Mouse (Mus musculus) heart, postnatal 14 days (tissue): ENCODE results near the gene AK157302. TPM values are rescaled to one million over a fixed set of nuclear protein-coding genes. Genes with fewer than 3 reads are reported as not detected.
"Not testable (repeated sequence)": the region's sequence is repeated elsewhere in the genome, so short reads cannot be mapped to it uniquely, and the experiment has no call there.

ENCODE experiments used
- DNase-seq, 2 experiments: peaks; one replicate each; pipeline ENCODE4 v3.0.0; 2021 to 2022
- intact Hi-C: fragments of 180-260 bp; cut with DNase I; formaldehyde crosslinking; loops from one replicate; pipeline ENCODE4 v1.15.1; 2025
- long read RNA-seq, 2 experiments: library from polyadenylated mRNA; stranded (forward); transcript quantifications; one replicate each; pipeline ENCODE4 v2.0.0; 2021
- total RNA-seq, 2 experiments: library from RNA; stranded (reverse); gene quantifications; 2 replicates each; pipeline ENCODE4 v1.2.3; 2021

The AK157302 gene
- total RNA-seq, result 10 to 100 TPM; 25.3 to 25.6 TPM
- long read RNA-seq, experiment 1, transcript AK157302-201 (1 exons, 1,924 nt), result major isoform, 71 of 71 reads
- long read RNA-seq, experiment 1, partial matches to known transcripts, result 0 of 71 reads
- long read RNA-seq, experiment 1, other reads (novel, unspliced or antisense), result 0 of 71 reads
- long read RNA-seq, experiment 2, transcript AK157302-201 (1 exons, 1,924 nt), result major isoform, 56 of 56 reads
- long read RNA-seq, experiment 2, partial matches to known transcripts, result 0 of 56 reads
- long read RNA-seq, experiment 2, other reads (novel, unspliced or antisense), result 0 of 56 reads

DNA sequence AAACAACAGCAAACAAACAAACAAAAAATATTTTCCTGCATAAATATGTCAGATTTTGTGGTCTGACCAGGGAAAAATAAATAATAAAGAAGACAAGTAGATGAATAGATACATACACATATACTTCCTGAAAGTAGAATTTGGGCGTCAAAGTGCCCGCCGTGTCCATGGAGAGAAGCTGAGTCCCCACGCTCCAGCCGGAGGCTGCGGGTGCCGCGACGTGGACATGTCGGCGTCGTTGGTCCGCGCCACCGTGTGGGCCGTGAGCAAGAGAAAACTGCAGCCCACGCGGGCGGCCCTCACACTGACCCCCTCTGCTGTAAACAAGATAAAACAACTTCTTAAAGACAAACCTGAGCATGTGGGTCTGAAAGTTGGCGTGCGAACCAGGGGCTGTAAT lies at the start of gene AK157302:
Gene AK157302, plus strand, starts transcription at position 144 of the 400 bp plus-strand sequence.
- peak in 1 of 2 experiments; percentile 22 for DNase-seq
- intact Hi-C loops, result no loop called here

DNA sequence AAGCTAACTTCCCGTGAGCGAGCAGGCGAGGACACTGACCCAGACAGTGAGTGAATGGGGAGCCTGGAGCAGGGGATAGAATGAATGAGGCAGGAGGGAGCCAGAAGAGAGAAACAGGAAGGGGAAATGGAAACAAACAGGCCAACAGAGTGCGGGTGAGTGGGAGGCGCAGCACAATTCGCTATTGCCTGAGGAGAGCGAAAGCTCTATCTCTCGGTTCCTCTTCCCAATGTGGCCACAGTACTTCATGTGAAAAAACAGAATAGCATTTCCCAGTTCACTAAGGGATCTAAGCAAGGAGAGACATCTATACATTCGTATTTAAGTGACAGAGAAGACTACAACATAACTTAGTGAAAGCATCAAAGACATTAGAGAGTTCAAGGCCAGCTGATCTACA lies 48.2 kb upstream of the AK157302 start:
- intact Hi-C loops, result no loop called here
- DNase-seq, result no peak

DNA sequence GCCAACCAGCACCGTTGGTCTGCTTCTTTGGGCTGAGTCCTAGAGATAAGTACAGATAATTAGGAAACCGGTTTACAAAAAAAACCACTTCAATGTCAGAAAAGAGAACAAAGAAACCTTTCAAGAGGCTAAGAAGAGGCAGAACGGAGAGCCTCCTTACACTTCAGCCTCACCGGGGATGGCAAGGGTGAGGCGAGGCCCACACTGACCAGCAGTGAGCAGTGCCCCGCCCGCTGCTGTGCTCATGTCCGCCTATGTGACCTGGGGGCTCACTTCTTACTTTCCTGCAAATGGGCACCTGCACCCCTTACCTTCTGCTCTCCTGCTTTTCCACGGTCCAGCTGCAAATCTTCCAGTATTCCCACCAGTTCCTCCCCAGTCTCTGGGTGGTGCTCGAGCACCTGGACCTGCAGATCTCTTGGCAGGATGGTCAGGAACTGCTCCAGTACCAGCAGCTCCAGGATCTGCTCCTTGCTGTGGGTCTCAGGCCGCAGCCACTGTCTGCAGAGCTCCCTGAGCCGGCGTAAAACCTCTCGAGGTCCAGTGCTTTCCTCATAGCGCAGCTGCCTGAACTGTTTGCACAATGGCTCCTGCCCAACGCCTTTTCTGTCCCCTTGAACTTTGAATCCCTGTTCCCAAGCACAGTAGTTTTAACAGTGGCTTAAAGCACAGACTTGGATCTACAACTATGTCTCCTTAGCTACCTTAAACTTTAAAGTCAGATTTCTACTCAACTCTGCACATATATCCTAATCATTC lies 47.0 kb upstream of the AK157302 start:
- intact Hi-C loops, result no loop called here
- no peak for DNase-seq

DNA sequence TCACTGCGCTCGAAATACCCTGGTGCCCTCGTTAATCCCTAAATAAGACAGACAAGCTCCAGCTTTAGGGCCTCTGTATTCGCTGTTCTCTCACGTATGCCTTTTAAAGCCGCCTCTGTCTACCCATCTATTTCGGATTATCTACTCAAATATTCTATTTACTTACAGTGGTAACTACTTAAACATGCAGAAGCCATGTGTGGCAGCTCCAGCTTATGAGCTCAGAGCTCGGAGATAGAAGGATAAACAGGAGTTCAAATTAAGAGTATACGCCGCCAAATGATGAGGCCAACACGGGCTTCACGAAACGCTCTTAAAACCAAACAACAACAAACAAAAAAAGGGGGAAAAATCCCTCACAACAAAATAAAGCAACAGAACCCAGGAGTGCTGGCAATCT lies 42.0 kb upstream of the AK157302 start:
- intact Hi-C loops, result loop anchor here (2.0 to 5.0 kb wide), 4 partner anchors 50 to 90 kb away; partner anchors contain the start of genes Zkscan3, Zkscan8 and Zscan12
- DNase-seq, result no peak

DNA sequence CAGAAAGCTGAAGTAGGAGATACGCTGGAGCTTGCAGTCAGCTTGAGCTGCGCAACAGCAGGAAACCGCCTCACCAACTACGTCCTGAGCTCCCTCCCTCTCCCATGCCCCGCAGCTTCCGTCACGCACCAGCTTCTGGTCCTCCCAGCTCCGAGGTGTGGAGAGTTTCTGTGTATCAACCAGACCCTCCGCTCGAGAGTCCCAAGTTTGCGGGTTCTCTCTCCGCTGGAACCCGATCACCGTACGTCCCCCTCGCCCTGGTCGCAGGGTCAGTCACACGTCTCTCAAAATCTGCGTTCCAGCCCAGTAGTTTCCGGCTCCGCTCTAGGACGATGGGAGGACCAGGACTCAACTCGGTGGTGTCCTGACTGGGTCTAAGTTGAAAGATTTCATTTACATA lies 41.6 kb upstream of the AK157302 start, which contains the start of gene Zscan26:
Gene Zscan26, minus strand, starts transcription at position 282 of the 400 bp plus-strand sequence.
- DNase-seq, result peak; percentile 83 to 85
- intact Hi-C loops, result loop anchor here (2.0 to 5.0 kb wide), 4 partner anchors 51 to 91 kb away; partner anchors contain the start of genes Zkscan3, Zkscan8 and Zscan12

DNA sequence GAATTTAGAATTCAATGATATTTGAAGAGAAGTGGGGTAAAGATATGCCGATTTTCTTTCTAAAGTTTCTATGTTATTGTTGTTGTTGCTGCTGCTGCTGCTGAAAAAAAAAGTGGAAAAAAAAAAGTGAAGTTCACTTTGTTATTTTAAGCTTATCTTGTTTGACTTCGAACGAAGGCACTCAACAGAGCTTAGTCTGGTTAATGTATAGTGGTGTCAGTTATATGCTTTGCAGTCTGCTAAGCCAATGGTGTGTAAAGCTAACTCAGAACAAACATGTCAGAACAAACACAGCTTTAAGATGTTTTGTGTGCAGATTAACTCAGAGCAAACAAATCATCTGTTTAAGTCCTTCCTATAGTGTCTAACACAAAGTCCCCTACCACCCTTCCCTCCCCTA lies 40.9 kb upstream of the AK157302 start:
- no peak for DNase-seq
- intact Hi-C loops, result loop anchor here (5.0 kb wide), 2 partner anchors 53 to 78 kb away; partner anchors contain the start of gene Zkscan8

DNA sequence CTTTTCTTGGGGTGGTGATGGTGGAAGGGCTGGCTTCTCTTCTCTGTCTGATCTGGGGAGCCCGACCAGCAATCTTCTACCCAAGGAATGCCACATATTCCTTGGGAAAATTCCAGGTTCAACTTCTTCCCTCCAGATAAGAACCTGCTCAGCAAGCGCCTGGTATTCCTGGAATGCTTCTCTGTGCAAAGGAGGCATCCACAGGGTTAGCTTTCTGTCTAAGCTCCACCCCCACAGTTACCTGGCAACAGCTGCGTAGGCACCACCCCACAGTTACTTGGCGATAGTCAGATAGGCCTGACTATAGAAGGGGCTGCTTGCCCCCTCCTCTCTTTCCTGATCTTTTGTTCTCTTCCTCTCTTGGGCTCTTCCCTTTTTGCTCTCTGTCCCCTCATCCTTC lies 38.7 kb upstream of the AK157302 start:
- intact Hi-C loops, result no loop called here
- no peak for DNase-seq

DNA sequence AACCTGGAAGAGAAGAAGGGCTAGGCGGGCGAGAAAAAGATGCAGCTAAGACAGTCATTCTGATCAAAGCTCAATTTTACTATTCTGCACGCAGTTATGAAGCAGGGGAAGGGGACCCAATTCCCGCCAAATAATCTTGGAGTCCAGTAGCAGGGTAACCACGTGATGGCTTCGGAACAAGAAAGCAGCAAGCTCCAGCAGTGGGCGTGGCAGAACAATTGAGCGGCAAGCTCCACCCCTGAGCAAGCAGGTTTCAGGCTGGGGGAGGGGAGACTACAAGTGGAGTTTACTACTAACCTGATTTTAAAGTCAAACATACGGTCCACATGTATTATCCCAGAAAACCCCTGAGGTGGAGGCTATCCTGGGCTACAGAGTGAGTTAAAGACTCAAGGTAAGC lies 32.5 kb upstream of the AK157302 start:
- DNase-seq, intact Hi-C loops: not testable (repeated sequence)

DNA sequence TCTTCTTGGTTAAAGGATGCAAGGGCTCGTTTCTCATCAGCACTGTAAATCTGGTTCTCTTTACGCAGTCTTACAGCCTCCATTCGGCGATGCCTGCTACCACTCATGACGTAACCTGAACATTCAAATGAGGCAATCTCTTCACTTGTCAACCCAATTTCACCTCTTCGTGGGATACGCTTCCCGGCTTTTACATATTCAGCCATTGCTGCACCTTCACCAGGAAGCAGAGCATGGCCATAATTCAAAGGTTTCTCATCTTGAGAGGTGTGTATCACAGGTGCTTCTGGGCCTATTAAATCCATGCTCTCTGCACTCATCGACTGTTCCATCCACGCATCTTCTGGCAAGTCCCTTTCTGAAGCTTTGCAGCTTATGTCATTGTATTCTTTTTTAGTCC lies 27.7 kb upstream of the AK157302 start:
- no peak for DNase-seq
- intact Hi-C loops, result no loop called here

DNA sequence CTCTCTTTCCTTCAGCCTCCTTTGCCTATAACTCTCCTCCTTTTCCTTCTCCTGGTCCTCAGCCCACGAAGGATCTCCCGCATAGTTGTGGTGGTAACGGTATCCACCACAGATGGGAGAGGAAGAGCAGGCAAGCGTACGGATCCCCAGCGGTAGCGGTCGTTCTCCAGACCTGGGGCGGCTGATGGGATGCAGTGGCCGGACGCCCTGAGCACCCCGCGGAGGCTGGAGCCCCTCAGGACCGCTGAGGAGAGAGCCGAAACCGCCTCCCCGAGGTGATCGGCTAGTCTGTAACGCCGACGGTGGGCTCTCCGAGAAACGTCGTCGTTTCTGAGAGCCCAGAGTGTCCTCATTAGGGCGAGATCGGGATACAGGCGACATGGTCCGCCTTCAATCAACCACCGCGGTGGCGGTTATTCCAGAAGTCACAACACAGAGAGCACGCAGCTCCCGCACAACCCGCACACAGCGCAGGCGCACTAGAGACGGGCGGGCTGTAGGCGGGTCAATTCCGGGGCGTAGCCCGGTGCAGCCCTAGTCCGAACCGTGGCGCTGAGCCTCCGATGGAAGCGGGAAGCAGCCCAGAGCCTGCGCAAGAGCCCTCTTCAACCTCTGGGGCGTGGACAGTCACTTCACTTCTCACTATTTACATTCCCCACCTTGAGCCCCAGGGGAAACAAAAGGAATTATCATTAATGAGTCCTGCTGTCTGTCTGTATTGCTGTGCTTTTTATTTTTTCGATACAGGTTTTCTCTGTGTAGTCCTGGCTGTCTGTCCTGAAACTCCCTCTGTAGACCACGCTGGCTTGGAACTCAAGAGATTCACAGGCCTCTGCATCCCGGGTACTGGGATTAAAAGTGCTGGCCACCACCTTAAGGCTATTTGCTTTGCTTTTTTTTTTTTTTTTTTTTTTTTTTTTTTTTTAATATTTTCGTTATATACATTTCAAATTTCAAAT lies 26.7 kb upstream of the AK157302 start, which contains the start of gene Nkapl:
Gene Nkapl, minus strand, starts transcription at position 449 of the 959 bp plus-strand sequence.
- intact Hi-C loops, result no loop called here
- DNase-seq, result peak; percentile 86 to 87

DNA sequence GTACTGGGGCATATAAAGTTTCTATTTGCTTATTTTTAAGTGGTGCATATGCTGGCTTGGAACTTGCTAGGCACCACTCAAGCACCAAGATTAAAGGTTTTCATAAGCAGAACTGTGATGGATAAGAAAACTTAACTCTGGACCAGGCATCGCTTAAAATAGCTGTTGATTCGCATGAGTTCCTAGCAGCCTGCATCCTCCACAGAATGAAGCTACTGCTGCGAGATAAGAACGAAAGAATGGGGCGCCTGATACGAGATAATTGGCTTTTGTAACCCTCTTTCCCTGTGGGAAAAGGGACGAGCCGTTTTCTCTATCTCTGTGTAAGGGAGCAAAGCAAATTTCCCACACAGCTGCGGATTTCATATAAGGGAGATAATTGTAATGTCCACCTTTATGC lies 25.9 kb upstream of the AK157302 start:
- no peak for DNase-seq
- intact Hi-C loops, result no loop called here

DNA sequence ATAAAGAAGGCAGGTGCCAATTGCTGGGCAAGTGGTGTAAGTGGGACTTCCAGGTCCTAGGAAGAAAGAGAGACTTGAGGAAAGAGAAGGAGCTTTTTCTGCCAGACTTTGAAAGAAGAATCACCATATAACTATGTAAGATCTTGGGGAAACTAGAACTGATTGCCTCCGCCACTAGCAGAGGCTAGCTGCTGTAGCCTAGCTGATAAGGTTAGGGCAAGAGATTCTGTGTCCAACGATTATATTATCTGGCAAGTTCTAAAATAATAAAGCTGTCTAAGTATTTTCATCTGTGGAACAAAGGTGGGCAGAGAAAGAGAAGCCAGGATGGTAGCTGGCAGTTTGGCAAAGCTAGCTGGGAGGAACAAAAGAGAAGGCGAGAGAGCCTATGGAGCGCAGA lies 22.6 kb upstream of the AK157302 start:
- intact Hi-C loops, result no loop called here
- no peak for DNase-seq

DNA sequence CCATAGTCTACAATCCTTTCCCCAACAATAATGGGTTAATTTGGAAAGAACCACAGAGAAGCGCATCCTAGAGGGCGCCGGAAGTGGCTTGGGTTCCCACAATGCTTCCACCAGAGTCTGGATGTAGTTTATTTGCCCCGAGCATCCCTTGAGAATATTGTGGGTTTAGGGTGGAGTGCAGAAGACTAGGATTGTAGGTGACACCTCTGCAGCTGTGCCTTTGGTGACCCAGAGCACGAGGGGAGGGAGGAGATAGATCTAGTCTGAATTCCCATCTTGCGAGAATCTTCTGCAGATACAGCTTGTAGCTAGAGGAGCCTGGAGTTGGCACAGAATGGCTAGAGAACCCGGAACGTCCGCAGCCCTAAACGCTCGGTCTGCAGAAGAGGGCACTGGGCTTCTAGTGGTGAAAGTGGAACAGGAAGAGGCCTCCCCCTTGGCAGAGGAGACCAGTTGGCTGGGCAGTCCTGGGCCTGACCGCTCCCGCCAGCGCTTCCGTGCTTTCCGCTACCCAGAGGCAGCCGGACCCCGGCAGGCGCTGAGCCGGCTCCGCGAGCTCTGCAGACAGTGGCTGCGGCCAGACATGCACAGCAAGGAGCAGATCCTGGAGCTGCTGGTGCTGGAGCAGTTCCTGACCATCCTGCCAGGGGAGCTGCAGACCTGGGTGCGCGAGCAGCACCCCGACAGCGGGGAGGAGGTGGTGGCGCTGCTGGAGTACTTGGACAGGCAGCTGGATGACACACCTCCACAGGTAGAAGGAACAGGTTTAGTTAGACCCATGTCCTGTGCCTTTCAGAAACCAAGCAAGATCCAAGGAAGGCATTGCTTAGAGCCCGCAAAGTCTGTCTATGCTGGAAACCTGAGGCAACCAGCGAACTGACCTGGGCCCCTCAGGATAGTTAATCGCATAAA lies 16.0 kb upstream of the AK157302 start, which contains the start of the genes Zkscan4 and Gm10065:
Gene Zkscan4, plus strand, starts transcription at position 149 of the 912 bp plus-strand sequence.
Gene Gm10065, minus strand, starts transcription at position 683 of the 912 bp plus-strand sequence.
- DNase-seq, result peak; percentile 49 to 75
- intact Hi-C loops, result not testable (repeated sequence)

DNA sequence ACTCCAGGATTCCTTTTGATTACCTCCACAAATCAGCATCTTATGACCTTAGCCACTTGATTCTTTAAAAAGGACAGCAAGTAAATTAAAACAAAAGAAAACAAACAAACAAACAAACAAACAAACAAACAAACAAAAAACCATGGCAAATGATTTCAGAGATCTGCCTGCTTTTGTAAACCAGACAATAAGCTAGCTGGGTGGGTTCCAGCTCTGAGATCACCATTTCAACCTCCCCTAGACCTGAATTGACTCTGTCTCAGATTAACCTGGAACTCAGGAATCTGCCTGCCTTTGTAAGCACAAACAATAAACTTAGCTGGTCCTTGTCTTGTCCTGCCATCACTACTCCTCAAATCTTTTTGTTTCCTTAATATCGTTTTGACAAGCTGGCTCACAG lies 8.1 kb upstream of the AK157302 start:
- intact Hi-C loops, result no loop called here
- DNase-seq, result no peak

DNA sequence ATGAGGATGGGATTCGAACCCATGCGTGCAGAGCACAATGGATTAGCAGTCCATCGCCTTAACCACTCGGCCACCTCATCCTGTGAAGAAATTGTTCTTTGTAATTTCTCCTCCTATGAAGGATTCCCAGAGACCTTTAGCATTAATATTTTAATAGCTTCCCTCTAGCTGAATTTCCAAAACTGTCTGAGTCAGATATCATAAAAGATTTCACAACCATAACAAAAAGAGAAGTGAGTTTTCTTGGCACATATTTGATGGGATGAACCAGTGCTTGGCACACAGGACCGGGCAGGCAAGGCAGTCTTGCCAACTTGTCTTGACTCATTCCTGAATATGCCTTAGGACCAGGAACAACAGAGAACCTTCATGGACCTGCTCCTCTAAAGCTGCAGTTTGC lies 2.2 kb upstream of the AK157302 start:
- no peak for DNase-seq
- intact Hi-C loops, result no loop called here

DNA sequence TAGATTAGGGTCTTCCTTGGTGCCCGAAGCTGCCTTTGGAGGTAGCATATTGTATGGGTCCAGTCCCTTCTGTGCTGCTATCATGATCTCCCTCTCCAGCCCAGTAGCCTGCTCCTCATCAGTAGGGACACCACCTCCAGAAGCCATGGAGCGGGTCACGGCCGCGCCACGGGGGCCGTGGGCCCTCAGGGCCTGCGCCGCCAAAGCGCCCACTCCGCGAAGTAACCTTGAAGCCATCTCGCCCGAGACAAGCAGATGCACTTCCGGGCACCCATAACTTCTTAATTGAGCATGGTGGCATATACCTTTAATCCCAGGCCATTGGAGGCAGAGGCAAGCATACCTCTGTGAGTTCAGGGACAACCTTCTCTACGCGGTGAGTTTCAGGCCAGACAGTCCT lies 6.2 kb downstream of the AK157302 start, which contains the start of gene Gm11273:
Gene Gm11273, minus strand, starts transcription at position 237 of the 400 bp plus-strand sequence.
- intact Hi-C loops, DNase-seq: not testable (repeated sequence)

DNA sequence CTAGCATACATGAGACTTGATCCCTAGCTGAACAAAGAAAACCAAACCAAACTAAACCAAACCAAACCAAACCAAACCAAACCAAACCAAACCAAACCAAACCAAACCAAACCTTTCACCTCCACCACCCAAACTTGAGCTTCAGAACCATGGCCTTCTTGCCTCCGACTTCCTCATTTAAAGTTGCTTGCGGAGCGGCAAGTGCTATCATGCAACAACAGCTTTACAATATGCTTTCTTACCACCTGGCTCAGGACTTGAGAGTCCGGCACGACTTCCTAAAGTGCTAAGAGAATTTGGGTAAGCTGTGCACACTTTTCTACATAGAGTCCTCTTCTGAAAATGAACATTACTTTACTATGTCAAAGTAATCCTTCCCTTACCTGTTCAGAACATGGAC lies 7.3 kb downstream of the AK157302 start:
- intact Hi-C loops, result no loop called here
- DNase-seq, result no peak

DNA sequence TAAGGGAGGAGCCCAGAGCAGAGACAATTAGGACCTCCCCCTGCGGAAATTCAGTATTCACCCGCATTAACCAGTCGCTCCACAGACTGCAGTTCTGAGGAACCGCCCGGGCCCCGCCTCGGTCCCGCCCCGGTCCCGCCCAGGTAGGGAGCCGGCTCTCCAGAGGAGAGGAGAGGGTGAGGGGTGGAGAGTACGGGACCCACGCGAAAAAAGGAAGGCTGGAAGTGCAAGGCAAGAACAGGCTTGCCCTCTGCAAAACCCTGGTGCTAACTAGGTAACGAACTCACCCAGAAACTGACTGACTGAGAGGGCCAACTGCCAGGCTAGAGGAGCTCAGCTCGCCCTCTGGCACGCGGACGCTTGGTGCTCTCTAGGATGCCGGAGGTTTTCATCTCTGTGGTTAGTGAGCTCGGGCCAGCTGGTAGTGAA lies 11.2 kb downstream of the AK157302 start:
- intact Hi-C loops, result loop anchor here (2.0 to 5.0 kb wide), 2 partner anchors 54 to 103 kb away; partner anchors contain the start of genes Zkscan3 and Zscan26
- peak; percentile 79 to 82 for DNase-seq

DNA sequence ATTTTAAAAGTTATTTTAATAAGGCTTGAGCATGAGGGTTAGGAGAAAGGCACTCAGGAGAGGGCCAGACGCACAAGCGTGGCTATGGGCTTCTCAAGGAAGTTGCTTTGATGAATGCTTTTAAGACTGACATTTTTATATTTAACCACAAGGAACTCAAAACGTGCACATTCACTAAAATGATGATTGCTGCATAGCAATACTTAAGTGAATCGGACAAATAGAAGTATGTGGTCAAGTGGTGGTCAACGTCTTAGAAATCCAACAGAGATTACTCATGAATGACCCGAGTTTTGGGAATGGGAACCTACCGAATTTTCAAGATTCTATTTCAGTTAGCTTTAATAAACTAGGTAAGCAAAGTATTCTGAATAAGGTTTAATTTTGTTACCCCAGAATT lies 35.1 kb downstream of the AK157302 start:
- no peak for DNase-seq

More for the DNA sequence above, 35.1 kb downstream of the AK157302 start:
- intact Hi-C loops, result loop anchor here (2.0 to 5.0 kb wide), 3 partner anchors 78 to 168 kb away; partner anchors contain the start of genes Zkscan3, Zscan12 and Zscan26
